Mouse (Mus musculus) large intestine, adult 2 months (tissue): Measurements from ENCODE around the gene Ermap. TPM values are rescaled to one million over a fixed set of nuclear protein-coding genes. Genes with fewer than 3 reads are reported as not detected.
A peak's percentile ranks its signal among the peaks of the same experiment; 100 is the strongest.

Experiments
- DNase-seq: peaks from one replicate; pipeline ENCODE4 v3.0.0-alpha.2; 2012; ENCODE audit warnings: low read depth, low spot score
- WGBS: fragments of 180-500 bp; shearing (Covaris S2); methylation state at CpG from one replicate; pipeline ENCODE4 v1.1.7; 2018; 5-methylcytosine and 5-hydroxymethylcytosine counted together
- polyA plus RNA-seq: library from polyadenylated mRNA; depleted of rRNA; stranded (reverse); fragments of >200 nt; gene quantifications from 2 replicates; pipeline ENCODE4 v1.2.3, GENCODE M21; 2012

The Ermap gene
- polyA plus RNA-seq, 1 experiment: 0.10 TPM

GRCm38 (mm10) chr4:119189392-119189791 lies 419 bp downstream of the Ermap start:
- no peak for DNase-seq
- WGBS: 87% methylated on average over 6 of the region's 6 CpGs

- 37% methylated on average over 11 of the region's 11 CpGs for WGBS
- no peak for DNase-seq
Measured at GRCm38 (mm10) chr4:119188060-119188785, 1.6 kb downstream of the Ermap start.

GRCm38 (mm10) chr4:119185771-119186170 lies 4.0 kb downstream of the Ermap start:
- DNase-seq: no peak
- 79% methylated on average over 4 of the region's 4 CpGs for WGBS

GRCm38 (mm10) chr4:119183525-119183924 lies 6.3 kb downstream of the Ermap start:
- no peak for DNase-seq
- 46% methylated on average over 1 of the region's 1 CpGs for WGBS

- DNase-seq: no peak
- 63% methylated on average over 9 of the region's 9 CpGs for WGBS
Measured at GRCm38 (mm10) chr4:119181456-119181855, 8.4 kb downstream of the Ermap start.

- WGBS: 34% methylated on average over 4 of the region's 4 CpGs
- DNase-seq: no peak
Measured at GRCm38 (mm10) chr4:119180133-119180707, 9.6 kb downstream of the Ermap start.

GRCm38 (mm10) chr4:119178331-119178730 lies 11.5 kb downstream of the Ermap start:
- WGBS: 76% methylated on average over 18 of the region's 18 CpGs
- DNase-seq: no peak

- DNase-seq: no peak
- WGBS: 65% methylated on average over 5 of the region's 5 CpGs
Measured at GRCm38 (mm10) chr4:119177702-119178101, 12.1 kb downstream of the Ermap start.

GRCm38 (mm10) chr4:119173851-119174453 lies 15.9 kb downstream of the Ermap start, which contains the start of gene Zfp691:
Zfp691 (minus strand) TSS chr4:119174195.
- under 1% methylated on average over 40 of the region's 40 CpGs for WGBS
- DNase-seq: peak; percentile 96

GRCm38 (mm10) chr4:119172919-119173650 lies 16.7 kb downstream of the Ermap start:
- DNase-seq: no peak
- 24% methylated on average over 18 of the region's 18 CpGs for WGBS

- 2% methylated on average over 4 of the region's 4 CpGs for WGBS
- DNase-seq: peak; percentile 81
Measured at GRCm38 (mm10) chr4:119167663-119168062, 22.1 kb downstream of the Ermap start.

GRCm38 (mm10) chr4:119167068-119167467 lies 22.7 kb downstream of the Ermap start:
- 53% methylated on average over 4 of the region's 4 CpGs for WGBS

GRCm38 (mm10) chr4:119165916-119166315 lies 23.9 kb downstream of the Ermap start:
- WGBS: 86% methylated on average over 7 of the region's 7 CpGs
- no peak for DNase-seq

More at GRCm38 (mm10) chr4:119167068-119167467, 22.7 kb downstream of the Ermap start:
- no peak for DNase-seq

GRCm38 (mm10) chr4:119162990-119163389 lies 26.8 kb downstream of the Ermap start:
- no peak for DNase-seq
- 71% methylated on average over 4 of the region's 4 CpGs for WGBS

- WGBS: 61% methylated on average over 3 of the region's 3 CpGs
- no peak for DNase-seq
Measured at GRCm38 (mm10) chr4:119161358-119161757, 28.5 kb downstream of the Ermap start.

GRCm38 (mm10) chr4:119157891-119158290 lies 31.9 kb downstream of the Ermap start:
- WGBS: 21% methylated on average over 5 of the region's 5 CpGs
- no peak for DNase-seq

GRCm38 (mm10) chr4:119157186-119157585 lies 32.6 kb downstream of the Ermap start:
- WGBS: 31% methylated on average over 2 of the region's 2 CpGs
- DNase-seq: no peak

- 88% methylated on average over 11 of the region's 11 CpGs for WGBS
- DNase-seq: no peak
Measured at GRCm38 (mm10) chr4:119148741-119149140, 41.1 kb downstream of the Ermap start.

- no peak for DNase-seq
- 27% methylated on average over 5 of the region's 5 CpGs for WGBS
Measured at GRCm38 (mm10) chr4:119147347-119147746, 42.5 kb downstream of the Ermap start.

GRCm38 (mm10) chr4:119146816-119147215 lies 43.0 kb downstream of the Ermap start:
- no peak for DNase-seq
- WGBS: 79% methylated on average over 7 of the region's 7 CpGs
